Mouse (Mus musculus): Measurements from ENCODE around the gene Vpreb3. TPM values are rescaled to one million over a fixed set of nuclear protein-coding genes. Genes with fewer than 3 reads are reported as not detected.

Gene Vpreb3
- total RNA-seq, 2 experiments from 2014 or later: not detected

GRCm38 (mm10) chr10:75931311-75931710 is 11.5 kb upstream of the Vpreb3 start:
- DNase-seq (ENCODE audit: low spot score in 2 of 2): no peak

- DNase-seq (ENCODE audit: low spot score in 2 of 2): peak; percentile 60 to 70
Observed at GRCm38 (mm10) chr10:75932081-75932678, 10.7 kb upstream of the Vpreb3 start.

GRCm38 (mm10) chr10:75932891-75933290 is 10.0 kb upstream of the Vpreb3 start, which contains the start of gene Chchd10:
Gene Chchd10, plus strand, starts transcription at chr10:75933130.
- no peak for DNase-seq (ENCODE audit: low spot score in 2 of 2)

GRCm38 (mm10) chr10:75934991-75935390 is 7.9 kb upstream of the Vpreb3 start:
- DNase-seq (ENCODE audit: low spot score in 2 of 2): no peak

- DNase-seq (ENCODE audit: low spot score in 2 of 2): peak; percentile 71 to 74
Observed at GRCm38 (mm10) chr10:75935680-75936541, 6.9 kb upstream of the Vpreb3 start, which contains the start of gene Mmp11. Gene Mmp11, minus strand, starts transcription at chr10:75936496.

GRCm38 (mm10) chr10:75936909-75937667 is 5.8 kb upstream of the Vpreb3 start:
- DNase-seq (ENCODE audit: low spot score in 2 of 2): peak in 1 of 2 experiments; percentile 31

- DNase-seq (ENCODE audit: low spot score in 2 of 2): peak in 1 of 2 experiments; percentile 32
Observed at GRCm38 (mm10) chr10:75937851-75938643, 4.8 kb upstream of the Vpreb3 start.

- no peak for DNase-seq (ENCODE audit: low spot score in 2 of 2)
Observed at GRCm38 (mm10) chr10:75939481-75940234, 3.2 kb upstream of the Vpreb3 start.

GRCm38 (mm10) chr10:75940520-75940919 is 2.3 kb upstream of the Vpreb3 start, which contains the start of gene Gm867:
Gene Gm867, minus strand, starts transcription at chr10:75940672.
- no peak for DNase-seq (ENCODE audit: low spot score in 2 of 2)

GRCm38 (mm10) chr10:75941042-75941824 is 1.6 kb upstream of the Vpreb3 start:
- DNase-seq (ENCODE audit: low spot score in 2 of 2): no peak

- no peak for DNase-seq (ENCODE audit: low spot score in 2 of 2)
Observed at GRCm38 (mm10) chr10:75944066-75944772, 1.4 kb downstream of the Vpreb3 start.

- peak in 1 of 2 experiments; percentile 1 for DNase-seq (ENCODE audit: low spot score in 2 of 2)
Observed at GRCm38 (mm10) chr10:75945213-75945612, 2.4 kb downstream of the Vpreb3 start.

GRCm38 (mm10) chr10:75945896-75946295 is 3.0 kb downstream of the Vpreb3 start:
- DNase-seq (ENCODE audit: low spot score in 2 of 2): peak in 1 of 2 experiments; percentile 1

- no peak for DNase-seq (ENCODE audit: low spot score in 2 of 2)
Observed at GRCm38 (mm10) chr10:75948079-75948478, 5.2 kb downstream of the Vpreb3 start.

GRCm38 (mm10) chr10:75949053-75950045 is 6.5 kb downstream of the Vpreb3 start:
- no peak for DNase-seq (ENCODE audit: low spot score in 2 of 2)

GRCm38 (mm10) chr10:75950791-75951210 is 7.9 kb downstream of the Vpreb3 start:
- DNase-seq (ENCODE audit: low spot score in 2 of 2): no peak
